Mouse (Mus musculus) heart, postnatal 25 days (tissue): ENCODE measurements around the gene Taar5. TPM values are rescaled to one million over a fixed set of nuclear protein-coding genes. Genes with fewer than 3 reads are reported as not detected.

Source experiments
- DNase-seq: peaks from one replicate; pipeline ENCODE4 v3.0.0; 2022; ENCODE audit warnings: low spot score
- intact Hi-C: fragments of 180-260 bp; cut with DNase I; formaldehyde crosslinking; loops from one replicate; pipeline ENCODE4 v1.15.1; 2025
- total RNA-seq, 2 experiments: library from RNA; stranded (reverse); gene quantifications; 2 replicates each; pipeline ENCODE4 v1.2.3; 2021

The Taar5 gene
- not detected for total RNA-seq

DNA sequence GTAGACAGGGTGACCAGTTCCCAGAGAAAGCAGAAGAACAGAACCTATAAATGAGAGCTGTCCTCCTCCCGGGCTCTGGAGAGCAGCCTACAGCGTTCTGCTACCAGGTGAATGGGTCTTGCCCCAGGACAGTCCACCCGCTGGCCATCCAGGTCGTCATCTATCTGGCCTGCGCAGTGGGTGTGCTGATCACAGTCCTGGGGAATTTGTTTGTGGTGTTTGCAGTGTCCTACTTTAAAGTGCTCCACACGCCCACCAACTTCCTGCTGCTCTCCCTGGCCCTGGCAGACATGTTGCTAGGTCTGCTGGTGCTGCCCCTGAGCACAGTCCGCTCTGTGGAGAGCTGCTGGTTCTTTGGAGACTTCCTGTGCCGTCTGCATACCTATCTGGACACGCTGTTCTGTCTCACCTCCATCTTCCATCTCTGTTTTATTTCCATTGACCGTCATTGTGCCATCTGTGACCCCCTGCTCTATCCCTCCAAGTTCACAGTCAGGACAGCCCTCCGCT lies at the start of gene Taar5:
Gene Taar5 (plus strand): TSS at position 51 of the 510 bp plus-strand sequence.
- intact Hi-C loops, result loop anchor here (10.0 kb wide), 1 partner anchor 156 kb away; no protein-coding TSS in a partner anchor
- no peak for DNase-seq

DNA sequence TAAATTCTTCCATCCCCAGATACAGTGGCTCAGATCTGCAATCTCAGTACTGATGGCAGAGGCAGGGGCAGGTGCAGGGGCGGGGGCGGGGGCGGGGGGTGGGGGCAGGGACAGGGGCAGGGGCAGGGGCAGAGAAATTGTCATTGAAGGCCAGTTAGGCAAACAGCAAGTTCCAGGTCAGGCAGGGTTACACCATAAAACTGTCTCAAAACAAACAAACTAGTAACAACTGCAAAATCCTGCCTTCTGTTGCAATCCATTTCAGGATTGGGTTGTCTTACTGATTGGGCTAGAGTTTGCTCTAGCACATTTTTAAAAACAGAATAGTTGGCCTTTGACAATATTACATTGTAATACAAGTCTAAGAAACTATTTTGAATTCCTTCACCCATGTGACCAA lies 48.0 kb upstream of the Taar5 start:
- intact Hi-C loops, result no loop called here
- DNase-seq, result no peak

DNA sequence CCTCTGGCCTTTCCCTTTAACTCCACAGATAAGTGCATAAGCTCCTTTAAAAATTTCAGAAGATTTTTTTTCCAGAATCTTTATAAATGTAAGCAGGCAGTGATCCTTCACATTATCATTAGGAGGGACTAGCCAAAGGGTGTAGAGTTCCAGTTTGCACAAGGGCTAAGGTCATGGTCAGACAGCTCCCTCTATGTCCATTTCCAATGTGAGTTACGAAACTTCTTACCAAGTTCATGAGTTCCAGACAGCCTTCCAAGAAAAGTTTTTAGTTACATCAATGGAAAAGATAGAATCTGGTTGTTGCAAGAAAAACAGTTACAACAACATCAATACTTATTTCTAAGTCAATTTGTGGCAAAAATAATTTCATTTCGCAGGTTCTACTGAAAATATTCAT lies 46.6 kb upstream of the Taar5 start:
- no peak for DNase-seq
- intact Hi-C loops, result no loop called here

DNA sequence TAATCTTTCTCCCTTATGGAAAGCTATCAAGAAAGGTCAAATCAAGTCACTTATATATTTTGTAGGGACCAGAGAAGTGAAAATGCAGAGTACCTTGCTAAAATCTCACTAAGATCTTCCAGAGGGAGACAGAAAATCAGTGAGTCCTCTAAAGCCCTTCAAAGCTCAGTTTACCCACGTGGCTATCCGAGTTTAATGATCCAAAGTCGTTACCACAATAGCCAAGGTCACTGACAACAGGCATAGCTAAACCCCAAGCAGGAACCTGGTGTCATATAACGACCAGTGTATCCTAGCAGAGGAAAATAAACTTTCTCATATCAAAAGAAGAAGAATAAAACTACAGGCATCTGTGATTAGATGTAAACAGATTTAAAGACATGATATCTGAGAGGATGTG lies 32.9 kb upstream of the Taar5 start:
- intact Hi-C loops, result no loop called here
- no peak for DNase-seq

DNA sequence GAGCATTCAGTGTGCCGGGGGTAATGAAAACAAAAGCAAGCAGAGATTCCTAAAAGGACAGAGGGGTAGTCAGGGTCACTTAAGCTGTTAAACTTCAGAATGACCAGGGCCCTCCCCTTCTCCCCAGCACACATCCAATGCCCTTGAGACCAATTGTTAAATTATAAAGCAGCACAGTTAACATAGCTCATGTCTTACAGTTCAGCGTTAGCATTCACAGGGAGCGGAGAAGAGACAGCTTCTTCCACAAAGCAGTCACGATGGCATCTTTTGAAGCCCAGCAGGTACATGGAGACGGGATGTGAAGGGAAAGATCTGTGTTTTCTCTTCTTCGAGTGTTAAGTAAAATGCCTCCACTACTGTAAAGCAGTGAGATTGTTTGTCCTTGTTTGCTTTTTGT lies 32.2 kb upstream of the Taar5 start, which contains the start of gene Taar2:
Gene Taar2 (plus strand): TSS at position 261 of the 400 bp plus-strand sequence.
- intact Hi-C loops, result no loop called here
- DNase-seq, result no peak

DNA sequence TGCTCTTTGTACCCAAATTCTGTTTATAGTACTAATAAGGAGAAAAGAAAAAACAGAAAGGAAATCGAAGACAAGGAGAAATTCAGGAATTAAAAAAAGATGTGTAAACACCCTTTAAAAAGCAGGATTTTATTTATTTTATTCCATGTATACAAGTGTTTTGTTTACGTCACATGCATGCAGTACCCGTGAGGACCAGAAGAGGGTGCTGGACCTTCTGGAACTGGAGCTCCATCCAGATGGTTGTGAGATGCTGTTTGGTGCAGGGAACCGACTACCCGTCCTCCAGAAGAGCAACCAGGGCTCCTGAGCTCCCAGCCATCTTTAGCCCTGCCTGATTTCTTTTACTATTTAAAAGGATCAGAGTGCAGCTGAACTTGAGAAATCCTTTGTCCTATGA lies 28.0 kb upstream of the Taar5 start:
- intact Hi-C loops, result no loop called here
- DNase-seq, result no peak

DNA sequence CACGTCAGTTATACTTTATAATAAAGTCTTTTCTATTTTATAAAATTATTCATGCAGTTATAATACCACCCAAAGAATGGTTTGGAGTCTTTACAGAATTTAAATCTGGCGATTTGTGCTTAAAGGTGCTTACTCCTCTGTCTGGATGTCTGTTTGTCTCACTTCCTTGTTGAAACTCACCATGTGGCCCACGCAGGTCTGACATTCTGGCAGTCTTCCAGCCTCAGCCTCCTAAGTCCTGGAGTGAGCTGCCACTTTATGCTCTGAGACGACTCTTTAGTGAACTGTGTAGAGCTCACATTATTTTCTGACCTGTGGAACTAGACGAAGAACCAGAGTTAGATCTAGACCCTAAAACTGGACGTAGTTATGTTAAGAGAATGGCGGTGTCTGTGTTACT lies 22.5 kb upstream of the Taar5 start:
- no peak for DNase-seq
- intact Hi-C loops, result no loop called here

DNA sequence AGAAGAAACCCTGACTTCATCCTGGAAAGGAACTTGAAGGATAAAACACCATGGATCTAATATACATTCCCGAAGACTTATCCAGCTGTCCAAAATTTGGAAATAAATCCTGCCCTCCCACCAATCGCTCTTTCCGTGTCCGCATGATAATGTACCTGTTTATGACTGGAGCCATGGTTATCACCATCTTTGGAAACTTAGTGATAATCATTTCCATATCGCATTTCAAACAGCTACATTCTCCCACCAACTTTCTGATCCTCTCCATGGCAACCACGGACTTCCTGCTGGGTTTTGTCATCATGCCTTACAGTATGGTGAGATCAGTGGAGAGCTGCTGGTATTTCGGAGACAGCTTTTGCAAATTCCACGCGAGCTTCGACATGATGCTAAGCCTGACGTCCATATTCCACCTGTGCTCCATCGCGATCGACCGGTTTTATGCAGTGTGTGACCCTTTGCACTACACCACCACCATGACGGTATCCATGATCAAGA lies 20.9 kb upstream of the Taar5 start, which contains the start of gene Taar3:
Gene Taar3 (plus strand): TSS at position 51 of the 498 bp plus-strand sequence.
- intact Hi-C loops, result no loop called here
- no peak for DNase-seq

DNA sequence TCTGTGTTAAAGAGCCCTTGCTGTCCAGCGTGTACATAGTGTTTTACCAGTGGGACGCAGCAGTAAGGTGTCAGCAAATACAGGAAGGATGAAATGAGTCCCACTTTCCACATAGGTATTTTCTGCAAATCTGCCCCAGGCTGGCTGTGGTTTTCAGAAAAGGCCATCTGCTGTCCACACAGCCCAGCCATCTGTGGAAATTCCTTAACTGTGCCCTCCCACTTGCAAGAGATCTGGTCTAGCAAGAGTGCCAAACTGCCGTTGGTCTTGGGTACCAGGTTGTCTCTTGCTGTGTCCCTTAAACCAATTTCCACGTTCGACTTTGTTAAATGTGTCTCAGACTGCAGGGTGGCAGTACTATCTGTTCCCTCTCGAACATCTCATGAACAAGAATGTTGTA lies 18.8 kb upstream of the Taar5 start:
- no peak for DNase-seq

DNA sequence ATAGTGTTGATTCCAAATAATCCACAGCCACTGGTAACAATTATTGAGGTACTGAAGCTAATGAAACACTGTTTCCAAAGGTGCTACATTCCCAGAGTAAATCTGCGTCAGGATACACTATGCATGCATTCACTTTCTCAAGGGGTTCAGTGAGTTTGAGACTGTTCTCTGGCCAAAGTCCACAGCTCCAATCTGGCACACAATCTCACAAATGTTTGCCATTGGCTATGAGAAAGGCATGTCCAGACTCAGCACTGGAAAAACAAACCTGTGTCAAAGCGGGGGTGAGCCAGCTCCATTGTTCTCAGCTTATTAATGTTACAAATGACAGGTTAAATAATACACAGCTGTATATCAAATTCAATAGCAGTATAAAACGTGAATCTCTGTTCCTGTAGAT lies 11.4 kb upstream of the Taar5 start:
- no peak for DNase-seq
- intact Hi-C loops, result no loop called here

More for the DNA sequence above, 18.8 kb upstream of the Taar5 start:
- intact Hi-C loops, result no loop called here

DNA sequence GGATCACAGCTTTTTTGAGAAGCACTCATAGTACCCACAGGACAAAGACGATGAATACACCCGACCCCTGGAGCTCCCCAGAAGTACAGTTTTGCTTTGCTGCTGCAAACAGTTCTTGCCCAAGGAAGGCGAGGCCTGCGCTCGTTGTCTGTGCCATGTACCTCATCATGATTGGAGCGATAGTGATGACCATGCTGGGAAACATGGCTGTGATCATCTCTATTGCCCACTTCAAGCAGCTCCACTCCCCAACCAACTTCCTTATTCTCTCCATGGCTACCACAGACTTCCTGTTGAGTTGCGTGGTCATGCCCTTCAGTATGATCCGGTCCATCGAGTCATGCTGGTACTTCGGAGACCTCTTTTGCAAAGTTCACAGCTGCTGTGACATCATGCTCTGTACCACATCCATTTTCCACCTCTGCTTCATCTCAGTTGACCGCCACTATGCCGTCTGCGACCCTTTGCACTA lies 10.0 kb upstream of the Taar5 start, which contains the start of gene Taar4:
Gene Taar4 (plus strand): TSS at position 51 of the 472 bp plus-strand sequence.
- DNase-seq, result no peak
- intact Hi-C loops, result no loop called here

DNA sequence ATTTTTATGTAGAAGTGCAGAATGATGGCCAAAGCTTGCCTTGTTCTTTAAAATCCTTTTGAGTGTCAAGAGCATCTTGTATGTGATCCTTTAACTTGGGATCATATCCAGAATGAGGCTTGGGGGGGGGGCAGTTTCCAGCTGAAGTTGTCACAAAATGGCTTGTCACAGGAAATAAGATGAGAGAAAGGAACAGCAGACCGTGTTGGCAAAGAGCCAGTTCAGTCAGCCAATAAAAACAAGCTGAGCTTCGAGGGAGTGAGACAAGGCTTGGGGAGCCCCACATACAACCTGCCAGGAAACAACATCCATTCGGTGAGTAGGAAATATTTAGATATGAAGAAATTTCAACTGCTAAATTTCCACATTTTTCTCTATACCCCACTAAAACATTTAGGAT lies 7.1 kb upstream of the Taar5 start:
- no peak for DNase-seq
- intact Hi-C loops, result no loop called here

DNA sequence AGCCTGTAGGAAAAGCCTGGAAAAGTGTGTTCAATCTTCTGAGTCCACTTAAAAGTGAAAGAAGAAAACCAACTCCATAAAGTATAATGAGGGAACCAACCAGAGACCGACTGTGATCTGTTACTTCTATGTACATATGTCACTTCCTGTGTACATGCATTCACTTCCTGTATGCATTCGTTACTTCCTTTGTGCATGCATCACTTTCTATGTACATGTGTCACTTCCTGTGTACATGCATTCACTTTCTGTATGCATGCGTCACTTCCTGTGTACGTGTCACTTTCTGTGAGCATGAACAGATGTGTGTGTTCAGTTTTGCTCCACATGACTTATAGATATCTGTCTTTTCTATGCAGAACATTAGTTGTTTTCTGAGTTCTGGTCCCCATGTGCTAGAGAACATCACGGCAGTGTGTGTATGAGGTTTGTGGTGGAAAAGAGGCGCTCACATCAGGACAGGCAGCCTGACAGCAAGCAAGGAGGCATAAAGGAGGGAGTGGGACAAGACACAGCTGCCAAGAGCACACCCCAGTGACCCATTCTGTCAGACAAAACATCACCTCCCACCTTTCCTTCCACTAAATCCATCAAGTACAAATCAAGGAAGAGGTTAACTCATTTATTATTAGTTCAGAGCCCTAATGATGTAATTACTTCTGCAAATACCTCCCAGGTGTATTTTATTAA lies 5.4 kb upstream of the Taar5 start:
- intact Hi-C loops, result no loop called here
- DNase-seq, result no peak

DNA sequence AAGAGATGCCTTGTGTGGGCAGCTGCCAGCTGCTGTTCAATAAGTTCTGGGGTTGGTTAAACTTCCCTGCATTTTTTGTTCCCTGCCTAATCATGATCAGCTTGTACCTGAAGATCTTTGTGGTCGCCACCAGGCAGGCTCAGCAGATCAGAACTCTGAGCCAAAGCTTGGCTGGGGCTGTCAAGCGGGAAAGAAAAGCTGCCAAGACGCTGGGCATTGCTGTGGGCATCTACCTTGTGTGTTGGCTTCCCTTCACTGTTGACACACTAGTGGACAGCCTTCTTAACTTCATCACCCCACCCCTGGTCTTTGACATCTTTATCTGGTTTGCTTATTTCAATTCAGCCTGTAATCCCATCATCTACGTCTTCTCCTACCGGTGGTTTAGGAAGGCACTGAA lies 750 bp downstream of the Taar5 start:
- intact Hi-C loops, result loop anchor here (10.0 kb wide), 1 partner anchor 156 kb away; no protein-coding TSS in a partner anchor
- DNase-seq, result no peak

DNA sequence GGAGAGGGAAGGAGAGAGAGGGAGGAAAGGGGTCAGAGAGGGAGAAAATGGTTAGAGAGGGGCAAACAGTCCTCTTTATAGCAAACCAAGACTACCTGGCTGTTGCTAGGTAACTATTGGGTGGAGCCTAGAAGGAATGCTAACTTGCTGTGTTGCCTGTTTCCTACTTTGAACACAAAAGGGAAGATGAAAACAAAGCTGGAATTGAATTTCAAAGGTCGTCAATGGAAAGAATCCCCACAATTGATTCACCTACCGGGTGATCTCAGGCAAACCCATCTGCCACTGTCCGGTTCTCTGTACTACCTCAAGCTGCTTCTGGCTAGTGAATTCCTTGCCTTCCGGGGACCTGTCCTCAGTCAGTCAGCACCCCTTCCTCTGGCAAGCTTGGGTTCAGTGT lies 7.5 kb downstream of the Taar5 start:
- intact Hi-C loops, result loop anchor here (2.0 to 10.0 kb wide), 2 partner anchors 133 to 163 kb away; no protein-coding TSS in a partner anchor
- no peak for DNase-seq

DNA sequence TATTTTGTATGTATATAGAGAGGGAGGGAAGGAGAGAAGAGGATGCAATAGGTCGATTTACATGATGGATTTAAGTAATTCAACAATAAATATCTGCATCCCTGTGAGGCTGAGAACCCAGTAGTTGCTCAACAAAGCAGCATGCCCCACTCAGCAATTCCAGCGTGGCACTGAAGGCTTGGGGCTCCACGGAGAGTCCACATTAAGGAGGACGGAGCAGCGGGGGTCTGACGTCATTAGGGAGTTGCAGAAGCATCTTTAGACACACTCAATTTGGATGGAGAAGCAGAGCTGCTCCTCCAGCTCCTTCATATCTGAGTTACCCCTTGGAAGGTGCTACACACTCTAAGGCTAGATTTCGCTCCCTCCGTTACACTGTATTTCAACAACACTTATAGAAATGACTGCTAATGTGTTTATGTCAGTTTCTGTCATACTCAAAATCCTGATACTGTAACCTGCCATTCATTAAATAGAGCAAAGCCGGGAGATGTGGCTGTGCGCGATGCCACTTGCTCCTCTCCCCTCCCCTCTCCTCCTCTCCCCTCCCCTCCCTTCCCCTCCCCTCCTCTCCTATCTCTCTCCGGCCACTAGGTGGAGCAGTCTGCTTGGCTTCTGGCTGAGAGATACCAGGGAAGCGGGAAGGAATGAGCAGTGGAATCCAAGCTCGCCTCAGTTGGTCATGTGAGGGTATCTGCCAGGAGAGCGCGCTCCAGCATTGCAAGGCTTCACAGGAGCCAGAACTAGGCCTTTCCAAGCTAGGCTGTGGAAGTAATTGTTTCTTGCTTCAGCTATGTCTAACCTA lies 8.6 kb downstream of the Taar5 start:
- DNase-seq, result no peak
- intact Hi-C loops, result loop anchor here (1.0 to 10.0 kb wide), 3 partner anchors 101 to 164 kb away; no protein-coding TSS in a partner anchor

DNA sequence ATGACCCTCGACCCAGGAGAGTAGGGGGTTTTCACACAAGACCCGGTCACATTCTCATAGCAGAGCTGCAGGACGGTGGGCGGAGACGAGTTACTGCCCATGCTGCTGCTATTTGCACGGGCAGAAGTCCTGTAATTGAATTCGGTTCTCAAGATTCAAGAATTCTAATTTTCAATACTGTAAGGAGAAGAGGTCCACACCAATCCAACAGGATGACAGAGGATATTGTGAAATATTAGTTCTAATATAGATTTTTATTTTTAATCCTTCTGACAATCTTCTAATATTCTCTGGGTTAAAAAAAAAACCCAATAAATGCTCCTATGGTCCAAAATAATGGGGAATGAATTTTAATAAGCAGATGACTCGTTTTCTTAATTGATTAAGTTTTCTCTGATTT lies 15.0 kb downstream of the Taar5 start, which contains the start of gene Taar6:
Gene Taar6 (minus strand): TSS at position 101 of the 400 bp plus-strand sequence.
- DNase-seq, result no peak
- intact Hi-C loops, result no loop called here

DNA sequence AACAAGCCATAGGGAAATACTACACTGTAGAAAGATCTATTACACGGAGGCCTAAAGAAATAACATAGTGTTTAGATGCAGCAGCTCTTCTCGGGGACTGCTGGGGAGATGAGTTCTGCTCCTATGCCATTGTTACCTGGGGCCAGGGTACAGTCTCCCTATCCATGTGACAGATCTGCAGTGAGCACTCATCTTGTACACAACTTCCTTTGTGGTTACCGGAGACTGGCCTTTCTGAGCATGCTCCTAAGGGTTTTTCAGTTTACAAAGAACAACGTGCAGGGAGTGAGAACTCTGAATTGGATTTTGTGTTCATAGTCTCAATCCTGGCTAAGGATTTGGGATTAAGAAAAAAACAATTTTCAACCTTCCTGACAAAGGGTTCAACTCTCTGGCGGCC lies 15.9 kb downstream of the Taar5 start:
- DNase-seq, result no peak
- intact Hi-C loops, result no loop called here

DNA sequence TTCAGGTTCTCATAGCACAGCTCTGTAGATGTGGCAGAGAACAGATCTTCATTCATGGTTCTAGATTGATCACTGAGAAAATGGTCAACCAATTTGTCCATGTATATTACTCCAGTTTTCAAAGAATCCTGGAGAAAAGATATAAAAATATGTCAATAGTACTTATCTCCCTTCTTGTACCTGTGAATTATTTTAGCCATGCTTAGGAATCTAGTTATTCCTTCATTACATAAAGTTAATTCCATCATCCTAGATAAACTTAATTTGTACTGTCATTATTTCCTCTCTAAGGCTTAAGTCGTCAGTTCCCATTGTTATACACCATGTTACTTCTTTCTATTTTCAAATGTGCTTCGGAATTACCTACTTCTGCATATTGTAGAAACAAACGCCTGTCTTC lies 22.9 kb downstream of the Taar5 start, which contains the start of gene Taar7a:
Gene Taar7a (minus strand): TSS at position 101 of the 400 bp plus-strand sequence.
- intact Hi-C loops, result no loop called here
- no peak for DNase-seq

DNA sequence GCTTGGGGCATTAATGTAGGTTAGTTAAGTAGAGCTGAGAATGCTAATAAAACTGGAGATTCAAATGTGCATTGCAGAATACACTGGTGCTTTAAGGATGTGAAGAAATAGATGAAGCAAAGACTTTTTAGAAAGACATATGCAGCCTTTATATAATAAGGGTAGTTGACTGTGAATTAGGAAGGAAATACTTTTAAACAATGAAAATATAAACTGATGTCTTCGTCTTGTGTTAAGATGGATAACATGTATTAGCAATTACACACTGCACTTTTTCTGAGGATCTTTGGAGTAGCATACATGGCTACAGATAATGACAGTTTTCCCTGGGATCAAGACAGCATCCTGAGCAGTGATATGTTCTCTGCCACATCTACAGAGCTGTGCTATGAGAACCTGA lies 29.1 kb downstream of the Taar5 start, which contains the start of gene Taar7b:
Gene Taar7b (plus strand): TSS at position 301 of the 400 bp plus-strand sequence.
- intact Hi-C loops, result no loop called here
- no peak for DNase-seq
